In the genomic region with DNA sequence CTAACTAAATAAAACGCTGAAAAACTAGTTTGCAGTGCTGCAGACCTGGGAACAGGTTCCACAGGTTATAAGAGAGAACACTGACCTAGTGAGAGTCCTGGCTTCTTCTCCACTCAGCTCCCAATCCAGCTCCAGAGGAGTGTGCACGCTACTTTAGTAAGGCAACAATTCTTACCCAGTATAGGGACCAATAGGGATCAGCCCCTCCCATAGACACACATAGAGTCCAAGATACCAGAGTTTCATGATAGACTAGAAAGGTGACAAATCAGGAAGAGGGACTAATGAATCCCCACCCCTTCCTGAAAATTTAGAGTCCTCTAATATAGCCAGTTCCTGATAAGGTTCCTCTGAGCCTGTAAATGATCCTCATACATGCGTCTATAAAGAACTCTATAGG, we compare ENCODE assay signal across 20 mouse cellular contexts. TPM values are rescaled to one million over a fixed set of nuclear protein-coding genes. Genes with fewer than 3 reads are reported as not detected.
DNase-seq lines count a peak whose midpoint lies in the region; ATAC-seq and TF ChIP-seq lines count a peak whose summit lies in the region.
"Had no signal": no experiment of that assay in that cellular context is flagged by ENCODE, and none has a peak within 500 bp of the region (broad histone marks: within the 10 kb centered on the region; RNA-seq: fewer than 3 reads in every experiment).

No protein-coding gene starts in this region.

- H3K9ac ChIP-seq in lung, embryonic 15.5 days = no peak overlapping the region
- H3K9ac ChIP-seq in kidney, postnatal 0 days (ENCODE audit: low read depth, low read length) = no peak overlapping the region
- no peak overlapping the region for H3K9ac ChIP-seq in stomach, embryonic 16.5 days (ENCODE audit: low read length)
- H3K9ac ChIP-seq: embryonic facial prominence, embryonic 12.5 days; neural tube, embryonic 13.5 days had no signal

- no peak overlapping the region for H3K4me2 ChIP-seq in lung, embryonic 15.5 days
- no peak overlapping the region for H3K4me2 ChIP-seq in kidney, postnatal 0 days (ENCODE audit: low read length)
- no peak overlapping the region for H3K4me2 ChIP-seq in stomach, embryonic 16.5 days (ENCODE audit: low read depth, low read length)
- H3K4me2 ChIP-seq: embryonic facial prominence, embryonic 12.5 days; neural tube, embryonic 13.5 days had no signal

- WGBS in heart, embryonic 10.5 days = 71% methylated on average over 3 of the region's 3 CpGs
- WGBS in lung, embryonic 15.5 days = 48% methylated on average over 3 of the region's 3 CpGs
- WGBS in kidney, postnatal 0 days = 64% methylated on average over 3 of the region's 3 CpGs
- 44% methylated on average over 3 of the region's 3 CpGs for WGBS in stomach, embryonic 16.5 days

- no peaks in the 10 kb centered on the region for H3K4me1 ChIP-seq in heart, embryonic 10.5 days
- no peaks in the 10 kb centered on the region for H3K4me1 ChIP-seq in lung, embryonic 15.5 days
- no peaks in the 10 kb centered on the region for H3K4me1 ChIP-seq in kidney, postnatal 0 days (replicated peaks; ENCODE audit: insufficient read depth, low read length)
- H3K4me1 ChIP-seq in stomach, embryonic 16.5 days (ENCODE audit: control insufficient read depth, insufficient read depth, low read length) = no peaks in the 10 kb centered on the region
- H3K4me1 ChIP-seq: embryonic facial prominence, embryonic 12.5 days; midbrain, embryonic 10.5 days; neural tube, embryonic 13.5 days had no signal

- peak; percentile 30 for DNase-seq in heart, adult 11 months
- no peak for DNase-seq in heart, embryonic 10.5 days (ENCODE audit: low spot score)
- no peak for DNase-seq in lung, postnatal 14 days
- no peak for DNase-seq in kidney, postnatal 0 days (ENCODE audit: low spot score)
- DNase-seq in thymus, adult 18-20 months = no peak
- DNase-seq: cerebellum, postnatal 36 days; heart, adult 18-20 months had no signal

- H3K36me3 ChIP-seq in heart, embryonic 10.5 days = no peaks in the 10 kb centered on the region
- H3K36me3 ChIP-seq in lung, embryonic 15.5 days = no peaks in the 10 kb centered on the region
- no peaks in the 10 kb centered on the region for H3K36me3 ChIP-seq in kidney, postnatal 0 days (ENCODE audit: insufficient read depth, low read length)
- H3K36me3 ChIP-seq in stomach, embryonic 16.5 days (ENCODE audit: control insufficient read depth, insufficient read depth, low read length) = no peaks in the 10 kb centered on the region
- H3K36me3 ChIP-seq: embryonic facial prominence, embryonic 12.5 days; midbrain, embryonic 10.5 days; neural tube, embryonic 13.5 days had no signal

- H3K27ac ChIP-seq in heart, embryonic 10.5 days = no peak overlapping the region
- no peak overlapping the region for H3K27ac ChIP-seq in lung, embryonic 15.5 days
- H3K27ac ChIP-seq in kidney, postnatal 0 days = no peak overlapping the region
- H3K27ac ChIP-seq in stomach, embryonic 16.5 days (ENCODE audit: low read length) = no peak overlapping the region
- H3K27ac ChIP-seq: embryonic facial prominence, embryonic 12.5 days; midbrain, embryonic 10.5 days; neural tube, embryonic 13.5 days had no signal

- H3K27me3 ChIP-seq in heart, embryonic 10.5 days (ENCODE audit: insufficient read depth, poor library complexity, severe bottlenecking) = no peaks in the 10 kb centered on the region
- no peaks in the 10 kb centered on the region for H3K27me3 ChIP-seq in lung, embryonic 15.5 days
- no peaks in the 10 kb centered on the region for H3K27me3 ChIP-seq in kidney, postnatal 0 days (ENCODE audit: insufficient read depth, low read length)
- no peaks in the 10 kb centered on the region for H3K27me3 ChIP-seq in stomach, embryonic 16.5 days (ENCODE audit: control insufficient read depth, insufficient read depth, low read length)
- H3K27me3 ChIP-seq: embryonic facial prominence, embryonic 12.5 days; neural tube, embryonic 13.5 days; Patski had no signal

- ATAC-seq in lung, embryonic 15.5 days (ENCODE audit: borderline replicate concordance, extremely low read depth, low FRiP score, low TSS enrichment) = peak; percentile 66; the same call in 1 of the 2 replicates
- peak; percentile 68 for ATAC-seq in kidney, postnatal 0 days (replicated peaks; ENCODE audit: low FRiP score, low read depth)
- ATAC-seq in stomach, embryonic 16.5 days (ENCODE audit: insufficient read depth, low FRiP score) = peak; percentile 88
- ATAC-seq in frontal cortex, adult (ENCODE audit: low TSS enrichment) = no peak
- ATAC-seq: Patski had no signal

- no peaks in the 10 kb centered on the region for H3K9me3 ChIP-seq in heart, embryonic 10.5 days
- H3K9me3 ChIP-seq in lung, embryonic 15.5 days = no peaks in the 10 kb centered on the region
- no peaks in the 10 kb centered on the region for H3K9me3 ChIP-seq in kidney, postnatal 0 days (replicated peaks; ENCODE audit: low read length)
- no peaks in the 10 kb centered on the region for H3K9me3 ChIP-seq in stomach, embryonic 16.5 days (replicated peaks; ENCODE audit: control insufficient read depth, low read length)
- H3K9me3 ChIP-seq: embryonic facial prominence, embryonic 12.5 days; midbrain, embryonic 10.5 days; neural tube, embryonic 13.5 days had no signal

- no peak overlapping the region for H3K4me3 ChIP-seq in heart, embryonic 10.5 days
- H3K4me3 ChIP-seq in lung, embryonic 15.5 days = no peak overlapping the region
- H3K4me3 ChIP-seq in kidney, postnatal 0 days (replicated peaks; ENCODE audit: low read depth, low read length) = no peak overlapping the region
- H3K4me3 ChIP-seq in stomach, embryonic 16.5 days (replicated peaks; ENCODE audit: low read length) = no peak overlapping the region
- H3K4me3 ChIP-seq: embryonic facial prominence, embryonic 12.5 days; midbrain, embryonic 10.5 days; neural tube, embryonic 13.5 days had no signal

- TF ChIP-seq CTCF in kidney, postnatal 0 days (IDR thresholded peaks at IDR 0.05; ENCODE audit: low read depth) = no peak

RNA-seq across cellular contexts. Expression of gene Gsta2, which starts 8.6 kb away (rescaled TPM):
- polyA plus RNA-seq in heart, embryonic 10.5 days (2016; fragmentation: Nextera tagmentation; extraction: Ambion mirVana) = not detected in 2 replicates
- 0.79 and 1.1 TPM in 2 replicates for polyA plus RNA-seq in lung, embryonic 15.5 days (2015; fragmentation: Nextera tagmentation; extraction: Ambion mirVana)
- 301 and 320 TPM in 2 replicates for polyA plus RNA-seq in kidney, postnatal 0 days (2015; fragmentation: Nextera tagmentation; extraction: Ambion mirVana)
- 31.3 and 32.1 TPM in 2 replicates for polyA plus RNA-seq in stomach, embryonic 16.5 days (2015; fragmentation: Nextera tagmentation; extraction: Ambion mirVana)
- polyA plus RNA-seq: embryonic facial prominence, embryonic 12.5 days; forebrain, embryonic 11.5 days; hindbrain, embryonic 11.5 days; large intestine, adult 2 months; limb, embryonic 11.5 days; midbrain, embryonic 10.5 days; neural tube, embryonic 13.5 days had no signal

RNA-seq across cellular contexts. Expression of gene Omt2b, which starts 19.6 kb away (rescaled TPM):
- polyA plus RNA-seq in heart, embryonic 10.5 days (2016; fragmentation: Nextera tagmentation; extraction: Ambion mirVana) = not detected in 2 replicates
- polyA plus RNA-seq in lung, embryonic 15.5 days (2015; fragmentation: Nextera tagmentation; extraction: Ambion mirVana) = not detected in 2 replicates
- not detected in 2 replicates for polyA plus RNA-seq in kidney, postnatal 0 days (2015; fragmentation: Nextera tagmentation; extraction: Ambion mirVana)
- not detected in 2 replicates for polyA plus RNA-seq in stomach, embryonic 16.5 days (2015; fragmentation: Nextera tagmentation; extraction: Ambion mirVana)
- polyA plus RNA-seq: embryonic facial prominence, embryonic 12.5 days; forebrain, embryonic 11.5 days; heart, embryonic 16.5 days; hindbrain, embryonic 11.5 days; large intestine, adult 2 months; limb, embryonic 11.5 days; liver, embryonic 16.5 days; midbrain, embryonic 10.5 days; neural tube, embryonic 13.5 days; Patski had no signal

RNA-seq across cellular contexts. Expression of gene Dppa5a, which starts 21.0 kb away (rescaled TPM):
- polyA plus RNA-seq in heart, embryonic 10.5 days (2016; fragmentation: Nextera tagmentation; extraction: Ambion mirVana) = not detected in 2 replicates
- polyA plus RNA-seq in lung, embryonic 15.5 days (2015; fragmentation: Nextera tagmentation; extraction: Ambion mirVana) = not detected in 2 replicates
- 0.20 and 0.24 TPM in 2 replicates for polyA plus RNA-seq in kidney, postnatal 0 days (2015; fragmentation: Nextera tagmentation; extraction: Ambion mirVana)
- 0.23 TPM in 1 of 2 replicates, not detected in the other for polyA plus RNA-seq in stomach, embryonic 16.5 days (2015; fragmentation: Nextera tagmentation; extraction: Ambion mirVana)
- polyA plus RNA-seq: heart, embryonic 16.5 days; large intestine, adult 2 months; limb, embryonic 11.5 days; liver, embryonic 16.5 days; midbrain, embryonic 10.5 days; Patski had no signal

RNA-seq across cellular contexts. Expression of gene Ooep, which starts 31.5 kb away (rescaled TPM):
- polyA plus RNA-seq in heart, embryonic 10.5 days (2016; fragmentation: Nextera tagmentation; extraction: Ambion mirVana) = 0.97 and 1.2 TPM in 2 replicates
- polyA plus RNA-seq in lung, embryonic 15.5 days (2015; fragmentation: Nextera tagmentation; extraction: Ambion mirVana) = 2.9 and 3.0 TPM in 2 replicates
- 2.9 and 3.0 TPM in 2 replicates for polyA plus RNA-seq in kidney, postnatal 0 days (2015; fragmentation: Nextera tagmentation; extraction: Ambion mirVana)
- polyA plus RNA-seq in stomach, embryonic 16.5 days (2015; fragmentation: Nextera tagmentation; extraction: Ambion mirVana) = 0.55 and 0.75 TPM in 2 replicates
- polyA plus RNA-seq: liver, embryonic 16.5 days; Patski had no signal

RNA-seq across cellular contexts. Expression of gene Omt2a, which starts 32.4 kb away (rescaled TPM):
- polyA plus RNA-seq in heart, embryonic 10.5 days (2016; fragmentation: Nextera tagmentation; extraction: Ambion mirVana) = not detected in 2 replicates
- polyA plus RNA-seq in lung, embryonic 15.5 days (2015; fragmentation: Nextera tagmentation; extraction: Ambion mirVana) = not detected in 2 replicates
- not detected in 2 replicates for polyA plus RNA-seq in kidney, postnatal 0 days (2015; fragmentation: Nextera tagmentation; extraction: Ambion mirVana)
- polyA plus RNA-seq in stomach, embryonic 16.5 days (2015; fragmentation: Nextera tagmentation; extraction: Ambion mirVana) = not detected in 2 replicates
- polyA plus RNA-seq: embryonic facial prominence, embryonic 12.5 days; forebrain, embryonic 11.5 days; heart, embryonic 16.5 days; hindbrain, embryonic 11.5 days; large intestine, adult 2 months; limb, embryonic 11.5 days; liver, embryonic 16.5 days; midbrain, embryonic 10.5 days; neural tube, embryonic 13.5 days; Patski had no signal

Comparison
In these comparisons a context has a peak if more than half of its experiments do, and no peak if none do; other contexts are left out.
1. RNA of gene Gsta2, which starts 8.6 kb away (polyA plus RNA-seq): 301 to 320 TPM in kidney, postnatal 0 days and 31.3 to 32.1 TPM in stomach, embryonic 16.5 days; 0.79 to 1.1 TPM in lung, embryonic 15.5 days and not detected in heart, embryonic 10.5 days; every median in the first group is over 10 times any median in the second.